Mouse (Mus musculus) limb, embryonic 11.5 days (tissue): ENCODE data around the gene Bola3. TPM values are rescaled to one million over a fixed set of nuclear protein-coding genes. Genes with fewer than 3 reads are reported as not detected.

Source experiments
- ATAC-seq: fragments of 200-750 bp; cut with Nextera tagmentation; 2 replicates; pipeline ENCODE4 v1.8.0; 2017; ENCODE audit warnings: low read depth; ENCODE audit not compliant: insufficient number of reproducible peaks, low FRiP score, low TSS enrichment
- DNase-seq: peaks from one replicate; pipeline ENCODE4 v3.0.0-alpha.2; 2015; ENCODE audit warnings: low spot score
- H3K27ac ChIP-seq: fragments of 300-500 bp; sonication (generic); replicated peaks from 2 replicates; pipeline ENCODE4 v1.5.1; 2014; ENCODE audit warnings: low read depth, mild to moderate bottlenecking, low read length
- H3K27me3 ChIP-seq: fragments of 300-500 bp; sonication (generic); 2 replicates; pipeline ENCODE4 v1.6.1; 2014; ENCODE audit warnings: mild to moderate bottlenecking, low read length, mixed read lengths; ENCODE audit not compliant: control insufficient read depth, insufficient read depth
- H3K36me3 ChIP-seq: fragments of 300-500 bp; sonication (generic); 2 replicates; pipeline ENCODE4 v1.6.1; 2014; ENCODE audit warnings: mild to moderate bottlenecking, low read length, moderate library complexity, mixed read lengths; ENCODE audit not compliant: control insufficient read depth, insufficient read depth
- H3K4me1 ChIP-seq: fragments of 300-500 bp; sonication (generic); 2 replicates; pipeline ENCODE4 v1.6.1; 2014; ENCODE audit warnings: low read length, mixed read lengths; ENCODE audit not compliant: control insufficient read depth, insufficient read depth
- H3K4me2 ChIP-seq: fragments of 300-500 bp; sonication (generic); 2 replicates; pipeline ENCODE4 v1.6.1; 2014; ENCODE audit warnings: low read depth, mild to moderate bottlenecking, moderate library complexity; ENCODE audit not compliant: severe bottlenecking
- H3K4me3 ChIP-seq: fragments of 300-500 bp; sonication (generic); 2 replicates; pipeline ENCODE4 v1.5.1; 2014; ENCODE audit warnings: low read depth, low read length
- H3K9ac ChIP-seq: fragments of 300-500 bp; sonication (generic); 2 replicates; pipeline ENCODE4 v1.6.1; 2014; ENCODE audit warnings: mild to moderate bottlenecking, low read length
- H3K9me3 ChIP-seq: fragments of 300-500 bp; sonication (generic); 2 replicates; pipeline ENCODE4 v1.6.1; 2016; ENCODE audit warnings: low read length; ENCODE audit not compliant: control insufficient read depth
- WGBS: fragments of 180-500 bp; shearing (Covaris S2); extraction: QIAGEN DNeasy Blood & Tissue Kit; methylation state at CpG from one replicate; pipeline ENCODE4 v1.1.7; 2014; 5-methylcytosine and 5-hydroxymethylcytosine counted together
- polyA plus RNA-seq: library from polyadenylated mRNA; unstranded; fragments of >200 nt; fragmentation: Nextera tagmentation; extraction: Ambion mirVana; gene quantifications from 2 replicates; pipeline ENCODE4 v1.2.1, GENCODE M21; 2014

Gene Bola3
- polyA plus RNA-seq, 1 experiment from 2014 or later, result 143 TPM

DNA sequence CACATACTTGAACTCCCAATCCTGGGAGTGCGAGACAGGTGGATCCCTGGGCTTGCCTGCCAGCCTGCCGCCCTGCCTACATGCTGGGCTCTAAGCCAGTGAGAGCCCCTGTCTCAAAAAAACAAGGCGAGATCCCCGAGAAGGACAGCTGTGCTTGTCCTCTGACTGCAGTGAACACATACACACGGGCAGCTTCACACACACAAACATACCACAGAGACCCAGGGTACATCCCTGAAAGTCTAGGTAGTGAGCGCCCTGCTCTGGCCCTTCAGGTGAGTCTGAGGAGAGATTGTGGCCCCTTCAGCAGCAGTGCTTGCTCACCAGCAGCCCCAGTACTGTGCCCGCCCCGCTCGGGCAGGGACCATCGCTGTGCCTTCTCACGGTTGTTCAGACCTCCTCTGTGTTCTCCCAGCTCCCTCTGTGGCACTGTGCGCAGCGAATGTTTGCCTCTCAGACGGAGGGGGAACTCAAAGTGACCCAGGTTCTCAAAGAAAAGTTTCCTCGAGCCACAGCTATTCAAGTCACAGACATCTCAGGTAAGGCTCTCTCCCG, 2.0 kb downstream of the Bola3 start:
- Histone ChIP-seq H3K4me2 (no peak overlapping the region), H3K9ac (no peak overlapping the region), H3K27me3 (no peaks in the 10 kb centered on the region), H3K4me3 (no peak overlapping the region), H3K9me3 (no peaks in the 10 kb centered on the region), H3K4me1 (no peaks in the 10 kb centered on the region), H3K36me3 (no peaks in the 10 kb centered on the region), H3K27ac (no peak overlapping the region)
- WGBS, result 91% methylated on average over 16 of the region's 16 CpGs
- DNase-seq, result no peak
- no peak for ATAC-seq

DNA sequence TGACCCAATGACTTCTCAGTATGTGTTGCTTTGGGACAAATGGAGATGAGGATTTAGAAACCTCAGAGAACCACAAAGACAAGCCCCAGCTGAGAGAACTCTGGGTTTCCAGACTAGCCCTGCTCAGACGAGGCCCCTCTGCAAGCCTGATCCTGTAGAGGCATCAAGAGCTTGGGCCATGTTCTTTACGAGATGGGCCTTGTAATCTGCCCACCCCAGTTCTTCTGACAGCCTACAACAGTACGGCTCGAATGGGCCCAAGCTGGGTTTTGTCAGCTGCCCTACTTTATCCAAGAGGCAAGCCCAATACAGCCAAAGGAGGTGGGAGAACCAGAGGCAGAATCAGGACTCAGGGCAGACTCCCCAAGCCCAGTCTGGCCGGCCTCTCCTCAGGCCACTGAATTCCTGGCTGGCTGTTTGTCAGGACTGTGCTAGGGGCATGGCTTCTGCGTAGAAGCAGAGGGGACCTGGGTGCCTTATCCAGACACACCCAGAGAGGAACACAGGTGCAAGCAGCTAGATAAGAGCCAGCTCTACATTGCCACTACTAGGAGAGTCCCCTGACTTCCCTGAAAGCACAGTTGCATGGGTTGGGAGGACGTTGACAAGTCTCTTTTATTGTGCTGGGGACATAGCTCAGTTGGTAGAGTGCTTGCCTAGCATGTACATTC, 2.7 kb downstream of the Bola3 start:
- Histone ChIP-seq H3K9me3 (no peaks in the 10 kb centered on the region), H3K4me1 (no peaks in the 10 kb centered on the region), H3K27me3 (no peaks in the 10 kb centered on the region), H3K9ac (no peak overlapping the region), H3K4me3 (no peak overlapping the region), H3K36me3 (no peaks in the 10 kb centered on the region), H3K27ac (no peak overlapping the region), H3K4me2 (no peak overlapping the region)
- ATAC-seq (no peak), DNase-seq (no peak)
- 82% methylated on average over 7 of the region's 7 CpGs for WGBS

- H3K27me3 ChIP-seq, result no peaks in the 10 kb centered on the region
- H3K36me3 ChIP-seq, result no peaks in the 10 kb centered on the region
- 93% methylated on average over 24 of the region's 24 CpGs for WGBS
- no peak overlapping the region for H3K27ac ChIP-seq
- no peak overlapping the region for H3K4me3 ChIP-seq
- DNase-seq (no peak), ATAC-seq (no peak)
- H3K9me3 ChIP-seq, result no peaks in the 10 kb centered on the region
- H3K4me1 ChIP-seq, result no peaks in the 10 kb centered on the region
- no peak overlapping the region for H3K4me2 ChIP-seq
- H3K9ac ChIP-seq, result no peak overlapping the region
These were observed 3.9 kb downstream of the Bola3 start for GRCm38 (mm10) chr6:83352666-83353410.

DNA sequence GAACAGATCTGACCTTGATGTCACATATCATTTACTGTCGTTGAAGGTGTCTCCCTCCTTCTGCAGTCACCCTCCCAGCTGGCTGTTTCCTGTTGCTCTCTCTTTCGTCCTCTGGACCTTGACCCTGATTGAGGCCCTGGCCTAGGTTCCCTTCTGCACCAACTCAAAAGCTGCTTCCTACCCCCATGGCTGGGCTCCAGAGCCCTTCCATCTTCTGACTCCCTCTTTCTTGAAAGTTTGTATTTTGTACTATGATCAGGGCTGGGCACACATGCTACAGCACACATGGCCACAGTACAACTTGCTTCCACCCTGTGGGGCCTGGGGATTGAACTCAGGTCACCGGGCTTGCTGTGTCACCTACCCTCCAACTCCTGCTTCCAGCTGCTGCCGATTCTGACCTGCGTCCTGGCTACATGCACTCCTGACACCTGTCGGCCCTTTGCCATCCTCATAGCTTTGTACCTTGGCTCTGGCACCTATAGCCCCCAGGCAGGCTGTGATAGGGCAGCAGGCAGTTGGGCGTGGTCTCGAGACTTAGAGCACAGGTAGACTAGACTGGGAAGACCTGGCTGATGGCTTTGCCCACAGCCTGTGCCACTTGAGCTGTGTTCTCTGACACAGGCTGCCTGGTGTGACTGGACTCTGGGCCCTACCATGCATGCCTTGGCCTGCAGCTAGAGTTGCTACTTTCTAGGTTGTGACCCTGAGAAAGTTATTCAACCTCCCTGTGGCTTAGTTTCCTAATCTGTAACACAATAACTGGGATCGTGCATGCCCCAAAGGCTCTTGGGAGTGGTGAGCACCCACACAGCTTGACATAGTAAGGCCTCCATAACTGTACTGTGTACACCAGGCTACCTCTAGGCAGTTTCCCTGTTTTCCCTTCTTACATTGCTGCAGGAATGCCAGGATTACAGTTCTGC, 6.2 kb downstream of the Bola3 start:
- DNase-seq (no peak), ATAC-seq (no peak)
- WGBS, result 83% methylated on average over 9 of the region's 9 CpGs
- H3K9ac ChIP-seq, result no peak overlapping the region
- no peaks in the 10 kb centered on the region for H3K9me3 ChIP-seq
- H3K4me3 ChIP-seq, result no peak overlapping the region
- no peaks in the 10 kb centered on the region for H3K27me3 ChIP-seq
- peaks cover 4% of the 10 kb centered on the region; the same call in 1 of the 2 replicates for H3K36me3 ChIP-seq
- no peaks in the 10 kb centered on the region for H3K4me1 ChIP-seq
- no peak overlapping the region for H3K4me2 ChIP-seq
- no peak overlapping the region for H3K27ac ChIP-seq

DNA sequence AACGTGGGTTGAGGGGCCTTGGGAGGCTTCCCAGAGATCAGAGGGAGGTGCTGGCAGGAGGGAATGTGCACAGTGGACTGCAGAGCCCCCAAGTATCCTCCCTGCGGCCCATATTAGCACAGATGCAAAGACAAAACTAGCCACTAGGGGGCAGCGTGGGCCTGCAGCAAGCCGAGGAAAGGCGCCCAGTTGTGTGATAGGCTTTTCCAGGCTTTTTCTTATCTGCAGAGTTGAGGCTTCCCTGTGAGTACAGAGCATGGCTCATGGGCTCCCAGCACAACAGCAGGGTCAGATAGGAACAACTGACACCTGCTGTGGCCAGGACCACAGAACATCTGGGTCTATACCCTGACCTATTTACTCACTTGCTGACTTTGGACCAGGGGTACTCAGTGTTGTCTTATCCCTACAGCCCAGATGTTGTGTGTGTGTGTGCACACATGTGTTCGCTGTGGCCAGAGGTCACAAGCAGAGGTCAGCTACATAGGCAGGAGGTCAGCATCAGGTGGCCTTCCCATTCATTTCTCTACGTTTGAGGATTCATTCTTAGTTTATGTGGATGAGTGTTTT, 7.7 kb downstream of the Bola3 start:
- peak; percentile 41; the same call in 1 of the 2 replicates for ATAC-seq
- Histone ChIP-seq H3K4me2 (no peak overlapping the region), H3K27me3 (no peaks in the 10 kb centered on the region), H3K9me3 (no peaks in the 10 kb centered on the region), H3K4me1 (no peaks in the 10 kb centered on the region), H3K36me3 (peaks cover 4% of the 10 kb centered on the region; the same call in 1 of the 2 replicates), H3K9ac (no peak overlapping the region), H3K27ac (no peak overlapping the region), H3K4me3 (no peak overlapping the region)
- WGBS, result 22% methylated on average over 7 of the region's 7 CpGs
- peak; percentile 91 for DNase-seq

DNA sequence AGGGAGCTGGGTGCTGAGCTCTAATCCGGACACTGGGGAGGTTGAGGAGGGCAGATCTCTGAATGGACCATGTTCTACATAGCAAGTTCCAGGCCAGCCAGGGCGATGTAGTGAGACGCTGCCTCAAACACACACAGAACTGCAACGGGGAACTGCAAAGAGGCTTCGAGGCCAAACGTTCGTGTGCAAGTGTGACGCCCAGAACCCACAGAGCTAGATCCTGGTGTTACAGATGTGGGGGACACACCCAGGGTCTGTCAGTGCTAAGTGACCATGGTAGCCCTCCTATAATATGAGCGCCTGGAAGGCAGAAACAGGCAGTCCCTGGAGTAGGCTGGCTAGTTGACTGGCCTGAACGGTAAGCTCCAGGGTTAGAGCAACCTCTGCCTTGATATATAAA, 8.5 kb downstream of the Bola3 start:
- no peaks in the 10 kb centered on the region for H3K27me3 ChIP-seq
- H3K9me3 ChIP-seq, result no peaks in the 10 kb centered on the region
- no peak for DNase-seq
- H3K27ac ChIP-seq, result no peak overlapping the region
- H3K4me3 ChIP-seq, result no peak overlapping the region
- 89% methylated on average over 10 of the region's 10 CpGs for WGBS
- peaks cover 4% of the 10 kb centered on the region; the same call in 1 of the 2 replicates for H3K36me3 ChIP-seq
- no peak overlapping the region for H3K4me2 ChIP-seq
- ATAC-seq, result no peak
- H3K9ac ChIP-seq, result no peak overlapping the region
- H3K4me1 ChIP-seq, result no peaks in the 10 kb centered on the region

DNA sequence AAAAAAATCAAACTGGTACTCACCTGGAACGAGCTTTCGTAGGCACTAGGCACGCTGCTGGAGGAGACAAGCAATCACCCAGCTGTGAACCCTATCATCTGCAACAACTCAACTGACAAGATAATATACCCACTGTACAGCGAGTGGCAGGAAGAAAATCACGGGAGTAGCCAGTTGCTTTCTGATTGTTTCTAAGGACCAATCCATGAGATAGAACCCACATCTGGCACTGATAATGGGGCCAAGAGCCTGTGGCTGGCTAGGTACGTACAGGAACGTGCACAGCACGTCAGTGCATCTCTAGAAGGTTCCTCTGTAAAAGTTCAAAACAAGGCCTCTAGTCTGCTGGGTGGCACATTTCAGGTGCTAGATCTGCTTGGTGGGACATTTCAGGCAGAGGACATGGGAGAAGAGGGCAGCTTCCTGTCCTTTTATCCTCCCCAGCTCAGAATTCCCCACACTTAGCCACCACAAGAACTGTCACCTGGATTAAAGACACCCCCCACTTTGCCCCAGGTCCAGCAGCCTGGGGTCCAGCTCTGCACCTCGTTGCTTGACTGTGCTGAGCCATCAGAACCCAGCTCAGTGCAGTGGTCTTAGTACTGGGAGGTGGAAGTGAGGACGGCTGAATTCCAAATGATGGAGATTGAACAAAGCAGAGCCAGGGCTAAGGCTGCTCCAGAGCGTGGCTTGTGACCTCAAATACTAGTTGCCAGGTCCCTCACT, 12.7 kb downstream of the Bola3 start:
- no peaks in the 10 kb centered on the region for H3K4me1 ChIP-seq
- no peak overlapping the region for H3K4me3 ChIP-seq
- DNase-seq, result no peak
- no peak overlapping the region for H3K4me2 ChIP-seq
- peaks cover 7% of the 10 kb centered on the region; the same call in 1 of the 2 replicates for H3K36me3 ChIP-seq
- no peaks in the 10 kb centered on the region for H3K9me3 ChIP-seq
- H3K27ac ChIP-seq, result no peak overlapping the region
- WGBS, result 82% methylated on average over 11 of the region's 11 CpGs
- ATAC-seq, result no peak
- H3K9ac ChIP-seq, result no peak overlapping the region
- H3K27me3 ChIP-seq, result no peaks in the 10 kb centered on the region
